Mouse (Mus musculus): ENCODE results near the gene Parp6.

Parp6 gene

GRCm38 (mm10) chr9:59616622-59617306, at the start of gene Parp6:
Gene Parp6, plus strand, starts transcription at chr9:59617284.
- DNase-seq (ENCODE audit: low read depth, low spot score) = peak; percentile 99

GRCm38 (mm10) chr9:59571852-59572251, 45.2 kb upstream of the Parp6 start:
- DNase-seq (ENCODE audit: low read depth, low spot score) = no peak

- DNase-seq (ENCODE audit: low read depth, low spot score) = no peak
Measured at GRCm38 (mm10) chr9:59577401-59577800, 39.7 kb upstream of the Parp6 start.

GRCm38 (mm10) chr9:59577844-59578504, 39.1 kb upstream of the Parp6 start, which contains the start of gene Celf6:
Gene Celf6, plus strand, starts transcription at chr9:59577917.
- peak; percentile 98 for DNase-seq (ENCODE audit: low read depth, low spot score)

- DNase-seq (ENCODE audit: low read depth, low spot score) = no peak
Measured at GRCm38 (mm10) chr9:59578505-59578867, 38.6 kb upstream of the Parp6 start.

- DNase-seq (ENCODE audit: low read depth, low spot score) = peak; percentile 66
Measured at GRCm38 (mm10) chr9:59584871-59585308, 32.2 kb upstream of the Parp6 start.

- DNase-seq (ENCODE audit: low read depth, low spot score) = no peak
Measured at GRCm38 (mm10) chr9:59588252-59588651, 28.8 kb upstream of the Parp6 start.

- DNase-seq (ENCODE audit: low read depth, low spot score) = no peak
Measured at GRCm38 (mm10) chr9:59588710-59589671, 28.1 kb upstream of the Parp6 start.

GRCm38 (mm10) chr9:59589703-59590439, 27.2 kb upstream of the Parp6 start:
- DNase-seq (ENCODE audit: low read depth, low spot score) = no peak

- no peak for DNase-seq (ENCODE audit: low read depth, low spot score)
Measured at GRCm38 (mm10) chr9:59601661-59602060, 15.4 kb upstream of the Parp6 start.

- DNase-seq (ENCODE audit: low read depth, low spot score) = no peak
Measured at GRCm38 (mm10) chr9:59605967-59606366, 11.1 kb upstream of the Parp6 start.

GRCm38 (mm10) chr9:59610950-59611349, 6.1 kb upstream of the Parp6 start:
- no peak for DNase-seq (ENCODE audit: low read depth, low spot score)

GRCm38 (mm10) chr9:59615797-59616196, 1.3 kb upstream of the Parp6 start:
- no peak for DNase-seq (ENCODE audit: low read depth, low spot score)

GRCm38 (mm10) chr9:59617307-59617973, 356 bp downstream of the Parp6 start:
- no peak for DNase-seq (ENCODE audit: low read depth, low spot score)

GRCm38 (mm10) chr9:59638372-59638771, 21.3 kb downstream of the Parp6 start:
- DNase-seq (ENCODE audit: low read depth, low spot score) = no peak

- no peak for DNase-seq (ENCODE audit: low read depth, low spot score)
Measured at GRCm38 (mm10) chr9:59639936-59640335, 22.9 kb downstream of the Parp6 start.

GRCm38 (mm10) chr9:59641320-59641719, 24.2 kb downstream of the Parp6 start:
- DNase-seq (ENCODE audit: low read depth, low spot score) = no peak

GRCm38 (mm10) chr9:59649911-59650310, 32.8 kb downstream of the Parp6 start:
- DNase-seq (ENCODE audit: low read depth, low spot score) = no peak

- DNase-seq (ENCODE audit: low read depth, low spot score) = no peak
Measured at GRCm38 (mm10) chr9:59653371-59653770, 36.3 kb downstream of the Parp6 start.

- DNase-seq (ENCODE audit: low read depth, low spot score) = no peak
Measured at GRCm38 (mm10) chr9:59654450-59654983, 37.4 kb downstream of the Parp6 start.
